16 mouse cellular contexts compared by ENCODE assay signal in genomic region chr19:49741239-49741638, GRCm38 (mm10).
A peak's percentile ranks its signal among the peaks of the same experiment; 100 is the strongest.
DNase-seq lines count a peak whose midpoint lies in the region; ATAC-seq and TF ChIP-seq lines count a peak whose summit lies in the region.
"Had no signal": no experiment of that assay in that cellular context is flagged by ENCODE, and none has a peak within 500 bp of the region (broad histone marks: within the 10 kb centered on the region; RNA-seq: fewer than 3 reads in every experiment).

No protein-coding gene starts in this region.

- 77% methylated on average over 6 of the region's 6 CpGs for WGBS in liver, adult 2 months
- 71% methylated on average over 6 of the region's 6 CpGs for WGBS in liver, postnatal 0 days (ENCODE audit: insufficient replicate concordance)

- no peak for ATAC-seq in liver, postnatal 0 days

- H3K36me3 ChIP-seq in liver, adult 2 months (ENCODE audit: control insufficient read depth, insufficient read depth, low read length) = no peaks in the 10 kb centered on the region
- H3K36me3 ChIP-seq in liver, postnatal 0 days (replicated peaks; ENCODE audit: insufficient read depth, low read length) = no peaks in the 10 kb centered on the region
- H3K36me3 ChIP-seq: embryonic facial prominence, embryonic 13.5 days; heart, embryonic 13.5 days had no signal

- TF ChIP-seq EP300 in liver, postnatal 0 days (IDR thresholded peaks at IDR 0.05; ENCODE audit: low read depth) = no peak

- no peak overlapping the region for H3K9ac ChIP-seq in liver, adult 2 months (ENCODE audit: low read depth, low read length)
- H3K9ac ChIP-seq in liver, postnatal 0 days (replicated peaks) = no peak overlapping the region
- H3K9ac ChIP-seq: embryonic facial prominence, embryonic 13.5 days; heart, embryonic 13.5 days; liver, embryonic 14.5 days had no signal

- H3K4me3 ChIP-seq in gastrocnemius, adult 2 months = no peak overlapping the region
- no peak overlapping the region for H3K4me3 ChIP-seq in liver, adult 2 months (ENCODE audit: insufficient read depth, low read depth, low read length)
- H3K4me3 ChIP-seq in liver, postnatal 0 days (ENCODE audit: low read depth, low read length) = no peak overlapping the region
- H3K4me3 ChIP-seq: embryonic facial prominence, embryonic 13.5 days; heart, embryonic 13.5 days had no signal

- no peaks in the 10 kb centered on the region for H3K4me1 ChIP-seq in liver, adult 2 months (ENCODE audit: control insufficient read depth, insufficient read depth, low read length)
- H3K4me1 ChIP-seq in liver, postnatal 0 days (ENCODE audit: insufficient read depth) = no peaks in the 10 kb centered on the region
- H3K4me1 ChIP-seq: embryonic facial prominence, embryonic 13.5 days; heart, embryonic 13.5 days had no signal

- no peak for TF ChIP-seq POLR2A in liver, adult 2 months (IDR thresholded peaks at IDR 0.05; ENCODE audit: extremely low read depth, insufficient read depth, low read length)

- TF ChIP-seq CTCF in gastrocnemius, adult 2 months (IDR thresholded peaks at IDR 0.05) = peak; percentile 14; the same call in 1 of the 2 replicates
- TF ChIP-seq CTCF in liver, adult 2 months (IDR thresholded peaks at IDR 0.05; ENCODE audit: low read depth, low read length) = no peak
- TF ChIP-seq CTCF in liver, postnatal 0 days (IDR thresholded peaks at IDR 0.05; ENCODE audit: low read depth) = no peak

- no peak for DNase-seq in gastrocnemius, adult 2 months
- DNase-seq in gastrocnemius, adult 18-20 months (ENCODE audit: low spot score) = no peak
- DNase-seq in liver, adult 2 months (ENCODE audit: extremely low read depth, low read depth, low spot score) = peak; percentile 1
- no peak for DNase-seq in liver, postnatal 0 days
- DNase-seq in NIH3T3 (ENCODE audit: low read depth) = peak; percentile 47
- peak; percentile 61 for DNase-seq in retina, embryonic 14.5 days (ENCODE audit: low spot score)
- no peak for DNase-seq in spleen, postnatal 36 days (ENCODE audit: low spot score in 2 of 2)
- no peak for DNase-seq in gastrocnemius, postnatal 36 days
- DNase-seq: adrenal gland, postnatal 25 days; cerebellum, adult 18-20 months; gastrocnemius, postnatal 10 days; kidney, postnatal 36 days; thymus, postnatal 4 days had no signal

- intact Hi-C loops in gastrocnemius, adult 2 months (cut with DNase I) = no loop called here
- intact Hi-C loops in gastrocnemius, postnatal 36 days (cut with DNase I) = no loop called here

- H3K9me3 ChIP-seq in liver, postnatal 0 days (ENCODE audit: low read length) = no peaks in the 10 kb centered on the region
- H3K9me3 ChIP-seq: embryonic facial prominence, embryonic 13.5 days; heart, embryonic 13.5 days had no signal

- H3K4me2 ChIP-seq in liver, postnatal 0 days (ENCODE audit: low read depth, low read length) = no peak overlapping the region
- H3K4me2 ChIP-seq: embryonic facial prominence, embryonic 13.5 days; heart, embryonic 13.5 days had no signal

- H3K27ac ChIP-seq in gastrocnemius, adult 2 months = no peak overlapping the region
- no peak overlapping the region for H3K27ac ChIP-seq in liver, adult 2 months (replicated peaks; ENCODE audit: insufficient read depth, low read depth, low read length)
- H3K27ac ChIP-seq in liver, postnatal 0 days (ENCODE audit: low read depth) = no peak overlapping the region
- H3K27ac ChIP-seq: embryonic facial prominence, embryonic 13.5 days; heart, embryonic 13.5 days; liver, embryonic 14.5 days had no signal

- H3K79me2 ChIP-seq in liver, adult 2 months (ENCODE audit: control insufficient read depth, insufficient read depth, low read length) = no peaks in the 10 kb centered on the region

- no peaks in the 10 kb centered on the region for H3K27me3 ChIP-seq in liver, adult 2 months (ENCODE audit: control insufficient read depth, insufficient read depth, low read length)
- no peaks in the 10 kb centered on the region for H3K27me3 ChIP-seq in liver, postnatal 0 days (ENCODE audit: insufficient read depth, low read length)
- H3K27me3 ChIP-seq: embryonic facial prominence, embryonic 13.5 days; heart, embryonic 13.5 days had no signal

Comparison
In these comparisons a context has a peak if more than half of its experiments do, and no peak if none do; other contexts are left out.
1. DNase-seq: peak in liver, adult 2 months (single experiment), NIH3T3 (single experiment) and retina, embryonic 14.5 days (single experiment); none in gastrocnemius, adult 2 months (single experiment), gastrocnemius, adult 18-20 months (single experiment), liver, postnatal 0 days (single experiment), spleen, postnatal 36 days (0 of 2) and gastrocnemius, postnatal 36 days (0 of 2).